Mouse (Mus musculus): Measurements from ENCODE around the gene Shroom3.
"Not testable (repeated sequence)": the region's sequence is repeated elsewhere in the genome, so short reads cannot be mapped to it uniquely, and the experiment has no call there.

Shroom3 gene

DNA sequence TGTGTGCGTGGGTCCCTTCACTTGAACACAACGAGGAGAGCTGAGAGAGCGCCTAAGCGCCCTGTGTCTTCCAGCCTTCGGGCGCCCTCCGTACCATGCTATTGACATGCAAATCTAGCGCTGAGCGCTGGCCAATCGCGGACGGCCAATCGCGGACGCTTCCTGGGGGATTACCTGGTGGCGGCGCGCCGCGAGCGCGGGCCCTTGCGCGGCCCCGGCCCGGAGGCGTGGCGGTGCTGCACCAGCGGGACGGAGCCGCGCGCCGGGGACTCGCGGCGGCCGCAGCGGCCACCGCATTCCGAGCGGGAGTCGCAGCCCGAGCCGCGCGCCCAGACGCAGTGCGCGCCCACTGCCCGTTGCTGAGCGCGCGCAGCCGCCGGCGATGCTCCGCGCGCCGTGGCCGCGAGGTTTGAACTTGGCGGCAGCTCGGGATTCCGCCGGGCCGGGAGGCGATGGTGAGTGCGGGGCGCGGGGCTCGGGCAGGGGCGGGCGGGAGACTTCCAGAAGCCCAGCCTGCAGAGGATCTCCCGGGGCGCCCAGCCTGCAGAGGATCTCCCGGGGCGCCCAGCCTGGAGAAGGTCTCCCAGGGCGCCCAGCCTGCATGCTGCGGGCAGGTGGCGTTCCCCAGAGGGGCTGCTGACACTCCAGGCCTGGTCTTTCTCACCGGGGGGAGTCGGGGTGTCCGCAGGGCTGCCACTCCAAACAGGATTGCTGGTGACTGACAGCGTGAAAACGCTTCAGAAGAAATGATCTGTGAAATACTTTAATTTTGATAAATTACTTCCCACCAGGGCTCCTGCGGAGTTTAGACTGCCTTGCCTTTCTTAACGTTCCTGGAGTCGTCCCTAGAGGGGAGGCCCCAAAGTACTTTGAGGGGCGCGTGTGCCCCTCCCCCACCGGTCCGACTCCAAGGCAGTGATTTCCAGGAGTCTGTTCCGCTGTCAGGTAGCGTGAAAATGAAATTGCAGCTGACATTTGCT, 214.8 kb downstream of the Shroom3 start:
- DNase-seq, result peak; percentile 77 to 79

DNA sequence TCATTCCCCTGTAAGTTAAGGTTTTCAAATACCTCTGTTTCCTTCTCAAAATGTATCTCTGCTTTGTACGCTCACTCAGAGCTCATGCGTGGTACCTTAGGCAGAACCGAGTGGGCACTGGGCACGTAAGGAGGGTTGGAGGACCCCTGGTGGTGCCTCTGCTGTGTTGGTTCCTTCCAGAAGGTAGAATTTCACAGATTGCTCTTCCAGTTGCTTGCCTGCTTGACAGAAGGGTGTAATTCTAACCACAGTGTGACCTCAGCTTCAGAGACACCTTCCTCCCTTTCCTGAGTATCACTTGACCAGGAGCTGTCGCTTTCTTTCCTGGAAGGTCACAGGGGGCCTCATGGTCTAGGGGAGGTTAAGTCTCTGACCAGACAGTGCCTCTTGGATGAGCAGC, 217.2 kb downstream of the Shroom3 start:
- no peak for DNase-seq

DNA sequence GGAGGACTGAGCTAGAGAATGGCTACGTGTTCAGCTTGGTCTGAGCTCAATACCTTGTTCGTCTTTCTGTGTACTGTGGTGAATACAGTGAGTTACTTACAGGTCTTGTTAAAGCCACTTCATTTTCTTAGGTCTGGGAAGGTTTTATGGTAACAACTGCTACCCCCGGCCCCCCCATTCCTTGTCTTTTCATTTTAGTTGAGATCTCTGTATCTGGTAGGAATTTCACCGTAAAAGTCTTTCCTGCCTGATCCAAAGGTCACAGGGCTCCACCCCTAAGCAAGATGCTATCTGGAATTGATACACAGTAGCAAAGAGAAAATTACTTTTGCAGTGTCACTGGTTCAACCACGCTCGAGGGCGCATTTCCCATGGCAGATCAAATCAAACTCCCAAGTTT, 218.6 kb downstream of the Shroom3 start:
- DNase-seq, result no peak

DNA sequence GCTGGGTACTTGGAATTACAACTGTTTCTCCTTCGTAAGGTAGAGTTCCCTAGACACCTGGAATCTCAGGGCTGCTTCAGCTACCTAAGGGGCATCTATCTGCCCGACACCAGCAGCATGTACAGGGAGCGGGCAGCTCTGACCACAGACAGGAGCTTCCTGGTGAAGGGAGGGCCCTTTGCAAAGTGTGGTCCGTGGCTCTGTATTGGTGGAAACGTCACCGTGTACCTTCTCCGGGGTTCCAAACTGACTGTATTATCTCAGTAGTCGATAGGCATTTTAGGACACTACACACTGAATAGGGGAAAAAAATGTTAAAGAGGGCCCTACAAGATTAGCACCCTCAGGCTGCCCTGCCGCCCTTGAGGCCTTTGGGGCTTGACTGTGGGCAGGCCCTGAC, 221.9 kb downstream of the Shroom3 start:
- DNase-seq, result no peak

DNA sequence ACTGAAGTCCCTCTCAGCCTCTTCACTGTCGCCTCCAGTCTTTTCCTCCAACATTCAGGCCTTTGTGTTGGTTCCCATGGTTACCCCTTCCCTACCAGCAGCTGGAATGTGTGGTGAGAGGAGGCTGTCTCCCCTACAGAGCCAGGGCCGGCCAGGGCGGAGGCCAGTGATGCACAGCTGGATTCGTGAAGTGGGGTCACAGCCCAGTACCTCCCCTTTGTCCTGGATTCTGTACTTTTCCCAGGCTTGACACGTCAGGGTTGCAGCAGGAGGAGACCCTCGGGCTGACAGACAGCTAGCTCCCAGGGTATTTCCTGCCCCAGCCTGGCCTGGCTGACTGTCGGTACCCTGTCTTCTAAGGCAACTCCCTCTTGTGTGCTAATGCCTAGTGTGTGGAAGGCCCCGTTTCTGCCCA, 222.4 kb downstream of the Shroom3 start:
- DNase-seq, result no peak

DNA sequence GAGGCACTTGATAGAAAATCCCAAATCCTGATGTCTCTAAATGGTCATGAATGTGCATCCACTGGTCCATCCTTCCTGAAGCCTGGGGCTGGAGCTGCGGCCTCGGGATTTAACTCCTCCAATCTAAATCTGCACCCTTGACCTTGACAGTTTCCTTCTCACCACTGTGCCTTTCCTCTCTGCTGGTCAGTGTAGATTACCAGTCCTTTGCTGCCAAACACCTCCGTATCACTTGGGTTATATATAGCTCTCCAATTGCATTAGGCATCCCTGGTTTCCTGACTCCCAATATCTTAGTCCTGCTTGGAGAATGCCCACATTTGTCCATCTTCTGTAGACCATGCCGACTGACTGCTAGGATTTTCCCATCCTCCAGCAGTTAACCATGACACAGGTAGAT, 225.0 kb downstream of the Shroom3 start:
- no peak for DNase-seq

DNA sequence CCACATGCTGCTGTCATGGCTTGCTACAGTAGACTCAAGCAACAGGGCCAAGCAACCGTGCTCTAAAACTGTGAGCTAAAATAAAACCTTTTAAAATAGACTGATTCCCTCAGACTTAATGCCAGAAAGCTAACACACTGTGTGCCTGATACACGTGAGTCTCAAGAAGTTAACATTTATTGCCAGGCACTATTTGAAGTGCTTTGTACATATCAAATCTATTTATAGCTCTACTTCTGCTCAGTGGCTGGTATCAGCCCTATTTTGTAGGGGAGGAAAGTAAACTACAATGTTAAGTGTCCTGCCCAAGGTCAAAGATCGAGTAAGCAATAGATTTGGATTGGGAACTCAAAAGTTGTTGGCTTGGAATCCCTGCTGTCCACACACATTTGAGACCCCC, 227.6 kb downstream of the Shroom3 start:
- no peak for DNase-seq

DNA sequence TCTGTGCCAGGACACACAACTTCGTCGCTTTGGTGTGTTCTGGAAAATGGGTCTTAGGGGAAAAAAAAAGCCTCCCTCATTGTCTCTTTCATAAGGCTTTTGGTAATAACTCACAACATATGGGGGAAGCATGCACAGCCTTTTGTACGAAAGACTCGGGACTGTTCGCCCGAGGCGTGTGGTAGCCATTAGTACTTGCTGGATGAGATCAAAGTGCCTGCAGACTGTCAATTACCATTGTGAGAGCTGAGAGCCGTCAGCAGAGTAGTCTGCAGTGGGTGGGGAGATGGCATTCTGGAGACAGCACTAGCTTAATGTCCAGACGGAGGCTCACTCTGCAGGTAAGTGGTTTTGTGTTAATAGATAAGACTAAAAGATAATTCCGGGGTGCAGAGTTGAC, 232.2 kb downstream of the Shroom3 start:
- no peak for DNase-seq

DNA sequence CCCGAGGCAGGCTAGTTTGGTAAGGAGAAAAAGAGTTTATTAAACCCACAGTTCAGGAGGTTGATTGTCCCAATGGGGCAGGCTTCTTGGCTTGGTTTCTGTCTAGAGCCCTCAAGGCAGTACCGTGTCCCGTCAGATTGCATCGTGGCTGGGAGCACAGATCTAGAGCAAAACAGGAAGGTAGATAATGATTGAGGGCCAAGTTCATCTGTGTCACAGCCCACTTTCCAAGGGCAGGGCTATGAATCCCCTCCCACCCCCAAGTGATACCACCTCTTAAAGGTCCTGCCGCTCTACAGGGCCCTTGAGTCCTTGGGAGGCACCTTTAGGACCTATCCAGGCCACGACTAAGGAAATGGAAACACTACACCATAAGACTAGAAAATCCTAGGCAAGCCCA, 234.5 kb downstream of the Shroom3 start:
- DNase-seq, result no peak

DNA sequence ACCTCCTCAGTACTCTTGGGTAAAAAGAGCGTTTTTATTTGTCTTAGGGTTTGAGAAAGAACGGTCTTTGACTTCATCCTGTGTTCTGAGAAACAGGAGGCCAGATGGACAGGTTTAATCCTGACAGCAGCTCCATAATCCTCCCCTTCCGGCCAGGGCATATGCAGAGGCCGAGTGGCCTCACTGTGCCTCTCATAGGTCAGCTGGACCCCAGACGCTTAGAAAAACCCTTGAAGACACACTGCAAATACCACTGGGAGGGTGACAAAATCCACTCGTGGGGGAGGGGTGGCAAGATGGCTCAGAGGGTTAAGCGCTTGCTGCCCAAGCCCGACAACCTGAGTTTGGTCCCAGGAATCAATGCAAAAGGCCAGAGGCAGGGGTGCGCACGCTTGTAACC, 234.9 kb downstream of the Shroom3 start:
- no peak for DNase-seq

DNA sequence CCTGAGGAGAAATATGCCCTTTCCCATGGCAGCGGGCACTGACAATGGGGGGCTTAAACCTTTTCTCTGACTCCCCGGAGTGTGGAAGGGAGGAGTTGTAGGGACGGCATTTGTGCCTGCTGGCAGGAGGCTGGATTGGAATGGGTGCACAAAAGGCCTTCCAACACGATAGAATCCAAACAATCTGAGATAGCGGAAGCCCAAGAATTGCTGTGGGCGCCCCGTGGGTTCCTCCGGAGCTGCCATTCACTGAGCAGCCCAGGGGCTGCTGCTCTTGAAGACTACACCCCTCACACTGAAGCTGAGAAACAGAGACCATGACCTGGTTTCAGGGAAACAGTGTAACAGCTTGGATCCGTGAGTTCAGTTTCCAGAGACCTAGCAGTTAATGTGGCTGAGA, 235.6 kb downstream of the Shroom3 start:
- DNase-seq, result no peak

DNA sequence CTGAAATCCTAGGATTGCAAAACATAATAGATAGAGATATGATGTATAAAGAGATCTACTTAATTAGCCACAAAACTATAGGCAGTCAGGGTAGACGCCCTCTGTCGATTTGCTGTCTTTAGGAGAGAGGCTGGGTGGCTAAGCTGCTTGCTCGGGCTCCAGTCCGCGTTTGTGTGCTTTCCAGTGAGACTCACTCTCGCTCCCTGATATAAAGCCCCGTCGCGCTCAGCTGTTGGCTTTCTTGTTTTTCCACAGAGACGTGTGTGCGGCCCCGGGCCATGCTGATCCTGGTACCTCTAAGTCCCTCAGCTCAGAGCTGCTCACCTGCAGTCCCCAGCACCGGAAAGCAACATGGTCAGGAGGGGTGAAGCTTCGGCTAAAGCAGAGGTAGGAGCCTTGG, 236.2 kb downstream of the Shroom3 start:
- no peak for DNase-seq

DNA sequence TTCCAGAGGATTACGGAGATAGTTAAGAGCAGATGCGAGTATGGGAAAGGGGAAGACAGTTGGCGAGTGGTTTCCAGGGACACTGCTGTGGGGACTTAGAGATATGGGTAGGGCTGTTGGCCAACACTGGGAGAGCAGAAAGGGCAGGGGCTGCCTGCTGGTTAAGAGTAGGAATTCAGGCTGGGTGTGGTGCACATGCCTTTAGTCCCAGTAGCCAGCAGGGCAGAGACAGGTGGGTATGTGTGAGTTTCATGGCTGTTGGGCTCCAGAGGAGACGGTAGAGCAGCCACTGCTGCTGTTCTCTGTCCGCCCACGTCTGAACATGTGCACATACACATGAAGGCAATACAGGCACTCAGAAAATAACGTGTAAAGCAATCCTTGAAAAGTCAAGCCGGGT, 237.7 kb downstream of the Shroom3 start:
- DNase-seq, result no peak

DNA sequence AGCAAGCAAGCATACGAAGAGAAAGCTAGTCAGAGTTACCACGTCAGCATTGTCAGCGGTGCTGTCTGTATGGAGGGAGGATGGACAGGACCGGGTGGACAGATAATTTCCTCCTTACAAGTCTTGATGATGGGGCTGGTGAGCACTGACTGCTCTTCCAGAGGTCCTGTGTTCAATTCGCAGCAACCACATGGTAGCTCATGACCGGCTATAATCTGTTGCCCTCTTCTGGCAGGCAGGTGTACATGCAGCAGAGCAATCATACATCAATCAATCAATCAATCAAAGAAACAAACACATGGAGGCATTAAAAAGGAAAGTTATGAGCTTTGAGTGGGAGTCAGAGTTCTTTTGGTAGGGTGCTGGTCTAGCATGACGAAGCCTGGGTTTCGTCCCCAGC, 238.5 kb downstream of the Shroom3 start:
- DNase-seq, result no peak

DNA sequence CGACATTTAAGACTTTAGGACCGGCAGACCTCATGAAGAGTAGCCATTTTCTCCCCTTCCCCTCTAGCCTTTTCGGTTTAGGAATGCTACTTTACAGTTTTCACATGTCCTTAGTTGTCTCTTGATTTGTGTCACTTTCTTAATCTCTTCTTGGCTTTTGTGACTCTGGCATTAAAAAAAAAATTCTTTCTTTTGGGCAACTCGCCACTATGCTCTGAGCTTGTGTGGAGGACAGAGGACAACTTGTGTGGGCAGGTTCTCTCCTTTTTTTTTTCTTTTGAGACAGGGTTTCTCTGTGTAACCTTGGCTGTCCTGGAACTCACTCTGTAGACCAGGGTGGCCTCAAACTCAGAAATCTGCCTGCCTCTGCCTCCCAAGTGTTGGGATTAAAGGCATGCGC, 239.7 kb downstream of the Shroom3 start:
- DNase-seq, result not testable (repeated sequence)

DNA sequence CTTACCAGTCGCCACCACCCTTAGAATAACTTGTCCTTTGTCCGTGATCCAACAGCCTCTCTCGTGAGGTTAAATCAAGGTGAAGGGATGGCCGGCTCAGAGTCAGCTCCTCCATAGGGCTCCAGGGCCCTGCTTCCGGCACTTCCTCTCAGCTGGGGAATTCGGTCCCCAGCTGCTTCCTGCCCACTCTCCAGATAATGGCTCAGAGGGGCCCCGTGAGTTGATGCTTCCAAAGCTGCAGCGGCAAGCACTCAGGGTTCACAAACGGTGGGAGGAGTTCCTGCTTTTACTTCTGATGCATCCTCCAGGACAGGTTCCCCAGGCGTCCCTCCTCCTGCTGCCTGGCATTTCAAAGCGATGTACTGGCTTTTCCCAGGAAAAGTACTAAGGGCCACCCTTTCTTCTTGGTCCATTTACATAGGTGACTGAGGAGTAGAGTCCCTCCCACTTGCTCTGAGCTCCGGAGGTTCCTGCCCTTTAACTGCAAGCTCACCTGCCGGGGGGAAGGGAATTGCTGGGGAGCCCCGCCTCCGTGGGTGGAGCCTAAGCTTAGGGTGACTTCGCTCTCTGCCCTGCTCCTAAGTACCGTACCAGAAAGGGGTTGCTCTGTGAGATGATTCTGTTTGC, 241.7 kb downstream of the Shroom3 start:
- DNase-seq, result peak; percentile 91

DNA sequence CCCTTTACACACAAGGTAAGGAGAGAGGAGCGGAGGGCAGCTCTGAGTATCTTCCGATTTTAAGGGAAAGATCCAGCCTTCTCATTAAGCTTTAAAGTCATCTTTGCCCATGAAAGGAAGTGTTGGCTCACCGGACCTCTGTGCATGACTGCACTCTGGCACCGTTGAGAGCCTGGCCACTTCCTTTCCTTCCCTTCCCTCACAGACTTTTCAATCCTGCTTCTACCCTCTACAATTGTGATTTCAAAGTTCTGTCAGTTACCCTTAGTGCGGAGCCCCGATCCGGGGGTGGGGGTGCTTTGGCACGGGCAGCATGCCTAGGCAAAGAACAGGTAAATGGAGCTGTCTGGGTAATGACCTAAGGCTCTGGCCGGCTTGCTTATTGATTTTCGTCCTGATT, 244.4 kb downstream of the Shroom3 start:
- peak in 1 of 2 experiments; percentile 29 for DNase-seq

DNA sequence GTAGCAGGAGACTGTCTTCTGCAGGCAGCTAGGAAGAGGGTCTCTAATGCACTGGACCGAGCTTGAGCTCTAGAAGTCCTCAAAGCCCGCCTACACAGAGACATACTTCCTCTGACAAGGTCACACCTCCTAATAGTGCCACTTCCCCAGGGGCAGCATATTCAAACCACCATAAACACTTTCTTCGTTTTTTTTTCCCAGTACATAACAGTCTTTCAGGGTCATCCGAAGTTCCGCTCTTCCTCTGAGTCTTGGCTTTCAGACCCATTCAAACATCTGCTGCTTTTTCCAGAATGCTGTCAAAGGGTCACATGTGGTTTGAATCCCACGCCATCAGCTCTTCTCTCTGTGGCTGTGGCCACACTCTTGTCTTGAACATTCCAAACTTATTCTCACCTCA, 247.3 kb downstream of the Shroom3 start:
- no peak for DNase-seq

DNA sequence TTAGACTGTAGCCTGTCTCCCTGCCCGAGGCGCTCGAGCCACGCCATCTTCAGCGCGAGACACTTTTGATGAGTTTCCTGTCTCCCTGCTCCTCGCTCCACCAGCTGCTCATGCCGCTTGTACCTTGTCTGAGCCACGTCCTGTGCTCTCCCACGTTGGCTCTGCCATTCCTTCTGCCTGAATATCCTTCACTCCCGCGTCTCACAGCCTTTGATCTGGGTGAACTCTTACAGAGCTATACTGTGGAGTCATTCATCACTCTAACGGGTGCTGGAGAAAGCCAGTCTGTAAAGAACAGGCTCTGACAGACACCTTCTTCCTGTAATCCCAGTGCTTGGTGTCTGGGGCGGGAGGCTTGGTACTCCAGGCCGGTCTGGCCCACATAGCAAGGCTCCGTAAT, 248.1 kb downstream of the Shroom3 start:
- DNase-seq, result no peak

DNA sequence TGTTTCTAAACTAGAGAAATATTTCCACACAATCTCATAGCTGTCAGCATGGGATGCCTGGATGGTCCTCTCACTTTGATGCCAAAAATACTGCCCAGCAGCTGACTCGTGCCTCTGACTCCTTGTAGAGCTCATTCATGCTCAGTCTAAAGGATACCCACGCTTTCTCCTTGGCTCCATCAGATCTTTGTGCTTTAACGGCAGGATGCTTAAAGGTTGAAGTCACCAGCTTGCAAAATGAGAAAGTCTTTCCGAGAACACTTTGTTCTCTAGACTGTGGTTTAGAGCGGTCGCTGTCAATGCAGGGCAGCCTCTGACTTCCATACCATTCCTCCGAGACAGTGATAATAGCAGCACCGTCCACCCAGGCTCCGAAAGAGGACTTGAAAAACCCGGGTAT, 249.8 kb downstream of the Shroom3 start:
- DNase-seq, result no peak

DNA sequence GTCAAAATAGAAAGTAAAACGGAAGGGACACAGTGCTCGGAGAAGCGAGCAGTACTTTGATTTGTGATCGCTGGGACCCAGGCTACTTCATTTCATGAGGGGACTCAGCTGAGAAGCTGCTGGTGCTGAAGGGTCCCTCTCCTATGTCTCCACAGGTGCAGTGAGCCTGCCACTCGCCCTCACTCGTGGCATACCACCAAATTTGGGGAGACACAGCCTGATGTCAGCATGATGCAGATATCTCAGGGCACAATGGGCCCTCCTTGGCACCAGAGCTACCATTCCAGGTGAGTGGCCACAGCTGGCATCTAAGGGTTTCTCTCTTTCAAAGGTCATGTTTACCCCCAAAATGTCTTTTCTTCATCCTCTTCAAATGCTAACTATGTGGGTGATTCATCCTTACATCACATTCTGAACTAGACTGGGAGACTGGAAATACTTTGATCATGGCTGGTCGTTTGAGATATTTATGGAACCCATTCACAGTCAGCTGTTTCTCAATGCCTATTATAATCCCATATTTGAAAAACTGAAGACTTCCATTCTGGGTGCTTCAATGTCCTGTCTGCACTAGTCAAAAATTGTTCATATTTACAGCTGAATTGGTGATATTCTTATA, 250.5 kb downstream of the Shroom3 start:
- DNase-seq, result no peak

DNA sequence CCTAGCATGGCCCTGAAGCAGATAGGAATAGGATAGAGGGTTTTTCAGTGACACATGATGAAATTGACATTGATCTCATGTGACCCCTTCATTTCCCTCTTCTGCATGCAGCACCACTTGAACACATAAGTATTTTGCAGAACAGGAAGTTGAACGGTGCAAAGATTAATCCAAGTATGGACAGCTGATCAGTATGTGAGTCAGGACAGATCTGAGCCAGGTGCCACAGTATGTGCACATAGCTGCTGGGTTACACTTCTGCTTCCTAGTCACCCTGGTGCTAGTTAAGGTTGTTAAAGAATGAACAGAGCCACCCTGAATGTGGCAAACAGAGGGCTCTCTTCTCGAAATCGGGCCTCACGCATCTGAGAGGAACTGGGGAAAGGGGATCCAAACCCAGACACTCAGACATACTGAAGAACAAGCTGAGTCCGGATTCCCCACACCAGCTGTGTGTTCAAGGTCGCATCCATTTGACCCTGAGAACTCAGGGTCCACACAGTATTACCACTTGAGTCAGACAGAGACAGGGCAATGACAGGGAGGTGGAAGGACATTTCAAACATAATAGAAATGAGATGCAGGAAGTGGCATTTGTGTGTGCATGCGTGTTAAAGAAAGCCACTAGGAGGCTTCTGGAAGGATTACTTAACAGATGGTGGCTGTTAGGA, 251.2 kb downstream of the Shroom3 start:
- no peak for DNase-seq

DNA sequence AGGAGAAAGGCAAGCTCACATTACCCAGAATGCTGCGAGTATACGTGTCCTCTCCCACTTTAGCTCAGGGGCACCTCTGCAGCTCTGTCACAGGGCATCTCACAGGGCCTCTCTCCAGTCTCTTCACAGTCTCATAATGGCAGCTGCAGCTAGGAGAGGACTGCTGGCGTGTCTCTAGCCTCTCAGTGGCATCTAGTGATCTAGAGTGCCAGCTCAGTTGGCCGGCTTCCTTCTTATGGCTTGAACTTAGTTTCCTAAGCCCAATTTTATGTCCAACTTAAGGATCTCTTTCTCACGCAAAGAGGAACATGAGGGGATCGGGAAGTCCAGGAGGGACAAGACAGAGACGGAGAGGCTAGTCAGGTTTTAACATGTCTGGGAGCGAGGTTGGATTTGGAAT, 252.6 kb downstream of the Shroom3 start:
- DNase-seq, result no peak

Data from kidney, adult 8-10 months (tissue).